Mouse (Mus musculus) stomach, embryonic 14.5 days (tissue): ENCODE results near the gene Pet100. TPM values are rescaled to one million over a fixed set of nuclear protein-coding genes. Genes with fewer than 3 reads are reported as not detected.

Experiments used
- ATAC-seq: fragments of 200-750 bp; cut with Nextera tagmentation; 2 replicates; pipeline ENCODE4 v1.8.0; 2017; ENCODE audit warnings: low read depth, moderate TSS enrichment; ENCODE audit not compliant: insufficient number of reproducible peaks, insufficient read depth, low FRiP score
- H3K27ac ChIP-seq: fragments of 300-500 bp; sonication (generic); 2 replicates; pipeline ENCODE4 v1.5.1; 2014; ENCODE audit warnings: mild to moderate bottlenecking, low read length, moderate library complexity, mixed read lengths
- H3K27me3 ChIP-seq: fragments of 300-500 bp; sonication (generic); 2 replicates; pipeline ENCODE4 v1.6.1; 2014; ENCODE audit warnings: low read length, control low read depth, mixed read lengths; ENCODE audit not compliant: control insufficient read depth, insufficient read depth
- H3K36me3 ChIP-seq: fragments of 300-500 bp; sonication (generic); 2 replicates; pipeline ENCODE4 v1.6.1; 2014; ENCODE audit warnings: mild to moderate bottlenecking, control low read depth, low read length, moderate library complexity, mixed read lengths; ENCODE audit not compliant: control insufficient read depth, insufficient read depth
- H3K4me1 ChIP-seq: fragments of 300-500 bp; sonication (generic); 2 replicates; pipeline ENCODE4 v1.6.1; 2014; ENCODE audit warnings: low read length, control low read depth, mixed read lengths; ENCODE audit not compliant: control insufficient read depth, insufficient read depth
- H3K4me2 ChIP-seq: fragments of 300-500 bp; sonication (generic); replicated peaks from 2 replicates; pipeline ENCODE4 v1.6.1; 2014; ENCODE audit warnings: low read depth, low read length, control low read depth
- H3K4me3 ChIP-seq: fragments of 300-500 bp; sonication (generic); 2 replicates; pipeline ENCODE4 v1.5.1; 2014; ENCODE audit warnings: low read depth, low read length, control low read depth
- H3K9ac ChIP-seq: fragments of 300-500 bp; sonication (generic); replicated peaks from 2 replicates; pipeline ENCODE4 v1.6.1; 2014; ENCODE audit warnings: low read depth, mild to moderate bottlenecking, control low read depth, low read length, moderate library complexity, mixed read lengths
- H3K9me3 ChIP-seq: fragments of 300-500 bp; sonication (generic); 2 replicates; pipeline ENCODE4 v1.6.1; 2016; ENCODE audit warnings: low read depth, low read length, control low read depth; ENCODE audit not compliant: control insufficient read depth
- WGBS: fragments of 180-500 bp; shearing (Covaris S2); extraction: QIAGEN DNeasy Blood & Tissue Kit; methylation state at CpG from one replicate; pipeline ENCODE4 v1.1.7; 2014; 5-methylcytosine and 5-hydroxymethylcytosine counted together
- polyA plus RNA-seq: library from polyadenylated mRNA; unstranded; fragments of >200 nt; fragmentation: Nextera tagmentation; extraction: Ambion mirVana; gene quantifications from 2 replicates; pipeline ENCODE4 v1.2.1, GENCODE M21; 2014

The Pet100 gene
- polyA plus RNA-seq, 1 experiment from 2014 or later, result 106 TPM

DNA sequence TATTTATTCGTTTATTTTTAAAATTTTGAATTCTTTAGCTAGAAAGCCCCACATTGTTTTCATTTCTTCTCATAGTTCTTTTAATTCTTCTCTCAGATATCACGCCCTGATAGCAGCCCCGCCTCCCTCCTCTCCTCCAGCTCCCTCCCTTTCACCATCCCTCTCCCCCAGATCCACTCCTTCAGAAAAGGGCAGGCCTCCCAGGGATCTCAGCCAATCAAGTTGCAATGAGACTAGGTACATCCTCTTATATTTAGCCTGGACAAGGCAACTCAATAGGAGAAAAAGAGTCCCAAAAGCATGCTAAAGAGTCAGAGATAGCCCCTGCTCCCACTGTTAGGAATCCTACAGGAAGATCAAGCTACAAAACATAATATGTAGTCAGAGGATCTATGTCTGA lies 53.3 kb downstream of the Pet100 start:
- Histone ChIP-seq H3K9me3 (no peaks in the 10 kb centered on the region), H3K4me2 (no peak overlapping the region), H3K4me3 (no peak overlapping the region), H3K4me1 (peaks cover 3% of the 10 kb centered on the region; the same call in 1 of the 2 replicates), H3K36me3 (peaks cover 10% of the 10 kb centered on the region), H3K27ac (no peak overlapping the region), H3K27me3 (no peaks in the 10 kb centered on the region), H3K9ac (no peak overlapping the region)
- WGBS, result 41% methylated on average over 3 of the region's 3 CpGs
- ATAC-seq, result no peak

Other genes starting within 250 kb of the Pet100 start
- 9.6 and 13.2 TPM in 2 replicates for gene Arhgef18, start 228.5 kb upstream of the Pet100 start, polyA plus RNA-seq
- gene Pex11g, start 153.9 kb upstream of the Pet100 start, polyA plus RNA-seq, result 3.9 and 6.2 TPM in 2 replicates
- not detected in 2 replicates for gene Tex45, start 150.7 kb upstream of the Pet100 start, polyA plus RNA-seq
- gene Zfp358, start 128.4 kb upstream of the Pet100 start, polyA plus RNA-seq, result 29.6 and 32.3 TPM in 2 replicates
- 34.3 and 39.0 TPM in 2 replicates for gene Mcoln1, start 121.1 kb upstream of the Pet100 start, polyA plus RNA-seq
- 24.6 and 27.2 TPM in 2 replicates for gene Pnpla6, start 106.2 kb upstream of the Pet100 start, polyA plus RNA-seq
- 1.2 and 1.6 TPM in 2 replicates for gene C330021F23Rik, start 53.6 kb upstream of the Pet100 start, polyA plus RNA-seq
- 14.9 and 15.3 TPM in 2 replicates for gene Camsap3, start 34.3 kb upstream of the Pet100 start, polyA plus RNA-seq
- gene Xab2, start 232 bp upstream of the Pet100 start, polyA plus RNA-seq, result 49.7 and 53.9 TPM in 2 replicates
- gene Pcp2, start 4.0 kb downstream of the Pet100 start, polyA plus RNA-seq, result 0.56 TPM in 1 of 2 replicates, not detected in the other
- gene Stxbp2, start 9.4 kb downstream of the Pet100 start, polyA plus RNA-seq, result 92.1 and 103 TPM in 2 replicates
- 0.31 TPM in 1 of 2 replicates, not detected in the other for gene Retn, start 34.2 kb downstream of the Pet100 start, polyA plus RNA-seq
- gene Mcemp1, start 44.2 kb downstream of the Pet100 start, polyA plus RNA-seq, result 0.27 and 0.62 TPM in 2 replicates
- 15.2 and 19.4 TPM in 2 replicates for gene Fcor, start 50.8 kb downstream of the Pet100 start, polyA plus RNA-seq
- gene Trappc5, start 54.8 kb downstream of the Pet100 start, polyA plus RNA-seq, result 27.5 and 30.6 TPM in 2 replicates
- gene Fcer2a, start 72.6 kb downstream of the Pet100 start, polyA plus RNA-seq, result not detected in 2 replicates
- gene Clec4g, start 99.1 kb downstream of the Pet100 start, polyA plus RNA-seq, result not detected in 2 replicates
- gene Cd209a, start 127.4 kb downstream of the Pet100 start, polyA plus RNA-seq, result not detected in 2 replicates
- gene Cd209e, start 232.8 kb downstream of the Pet100 start, polyA plus RNA-seq, result not detected in 2 replicates